Mouse (Mus musculus) heart, adult 9 months (tissue): ENCODE data around the gene Uqcr10.
A peak's percentile ranks its signal among the peaks of the same experiment; 100 is the strongest.

Experiments used
- DNase-seq, 2 experiments: peaks; one replicate each; pipeline ENCODE4 v3.0.0; 2022; ENCODE audit warnings: low spot score in 2 of 2

Uqcr10 gene

GRCm38 (mm10) chr11:4704072-4704964 lies at the start of gene Uqcr10, which contains the start of gene Zmat5:
Gene Uqcr10 (minus strand): TSS chr11:4704342.
Gene Zmat5 (plus strand): TSS chr11:4704678.
- DNase-seq: peak; percentile 93 to 95

- no peak for DNase-seq
Measured at GRCm38 (mm10) chr11:4752836-4753235, 48.7 kb upstream of the Uqcr10 start.

GRCm38 (mm10) chr11:4750263-4750662 lies 46.1 kb upstream of the Uqcr10 start:
- DNase-seq: peak in 1 of 2 experiments; percentile 27

- no peak for DNase-seq
Measured at GRCm38 (mm10) chr11:4747285-4747684, 43.1 kb upstream of the Uqcr10 start.

- DNase-seq: no peak
Measured at GRCm38 (mm10) chr11:4746733-4747132, 42.6 kb upstream of the Uqcr10 start, which contains the start of gene Cabp7. Gene Cabp7 (minus strand): TSS chr11:4746778.

- no peak for DNase-seq
Measured at GRCm38 (mm10) chr11:4745969-4746368, 41.8 kb upstream of the Uqcr10 start.

GRCm38 (mm10) chr11:4744691-4745090 lies 40.5 kb upstream of the Uqcr10 start:
- no peak for DNase-seq

- DNase-seq: no peak
Measured at GRCm38 (mm10) chr11:4740785-4741184, 36.6 kb upstream of the Uqcr10 start.

- DNase-seq: no peak
Measured at GRCm38 (mm10) chr11:4738719-4739118, 34.6 kb upstream of the Uqcr10 start.

GRCm38 (mm10) chr11:4737682-4738081 lies 33.5 kb upstream of the Uqcr10 start:
- DNase-seq: no peak

- no peak for DNase-seq
Measured at GRCm38 (mm10) chr11:4736355-4736754, 32.2 kb upstream of the Uqcr10 start.

GRCm38 (mm10) chr11:4734179-4734578 lies 30.0 kb upstream of the Uqcr10 start:
- no peak for DNase-seq

GRCm38 (mm10) chr11:4731781-4732180 lies 27.6 kb upstream of the Uqcr10 start:
- no peak for DNase-seq

- no peak for DNase-seq
Measured at GRCm38 (mm10) chr11:4730913-4731312, 26.8 kb upstream of the Uqcr10 start.

- no peak for DNase-seq
Measured at GRCm38 (mm10) chr11:4730096-4730495, 26.0 kb upstream of the Uqcr10 start.

- DNase-seq: no peak
Measured at GRCm38 (mm10) chr11:4729603-4730002, 25.5 kb upstream of the Uqcr10 start.

- no peak for DNase-seq
Measured at GRCm38 (mm10) chr11:4721728-4722127, 17.6 kb upstream of the Uqcr10 start.

- DNase-seq: no peak
Measured at GRCm38 (mm10) chr11:4720900-4721580, 16.9 kb upstream of the Uqcr10 start.

GRCm38 (mm10) chr11:4720393-4720792 lies 16.3 kb upstream of the Uqcr10 start:
- no peak for DNase-seq

- DNase-seq: no peak
Measured at GRCm38 (mm10) chr11:4719961-4720360, 15.8 kb upstream of the Uqcr10 start.

GRCm38 (mm10) chr11:4718548-4718947 lies 14.4 kb upstream of the Uqcr10 start:
- no peak for DNase-seq

- DNase-seq: no peak
Measured at GRCm38 (mm10) chr11:4716530-4717236, 12.5 kb upstream of the Uqcr10 start.
